Mouse (Mus musculus): ENCODE data around the gene Pik3cd. TPM values are rescaled to one million over a fixed set of nuclear protein-coding genes. Genes with fewer than 3 reads are reported as not detected.

Gene Pik3cd
- polyA plus RNA-seq, 1 experiment from 2014 or later, result 17.1 TPM

Small RNAs within 50 kb of the gene (microRNA-seq; reads per million reads assigned to microRNA genes)
- gene Mir7023, result 0.70 reads per million

Other genes starting within 250 kb of the Pik3cd start
- gene Rbp7, start 247.6 kb downstream of the Pik3cd start, polyA plus RNA-seq (2015; fragmentation: Nextera tagmentation; extraction: Ambion mirVana), result not detected in 2 replicates
- gene Tmem274, start 225.2 kb downstream of the Pik3cd start, polyA plus RNA-seq (2015; fragmentation: Nextera tagmentation; extraction: Ambion mirVana), result 0.69 TPM in 1 of 2 replicates, not detected in the other
- 9.2 and 10.3 TPM in 2 replicates for gene Nmnat1, start 217.4 kb downstream of the Pik3cd start, polyA plus RNA-seq (2015; fragmentation: Nextera tagmentation; extraction: Ambion mirVana)
- 42.4 and 45.1 TPM in 2 replicates for gene Lzic, start 217.3 kb downstream of the Pik3cd start, polyA plus RNA-seq (2015; fragmentation: Nextera tagmentation; extraction: Ambion mirVana)
- gene Ctnnbip1, start 184.3 kb downstream of the Pik3cd start, polyA plus RNA-seq (2015; fragmentation: Nextera tagmentation; extraction: Ambion mirVana), result 85.3 and 85.4 TPM in 2 replicates
- 64.6 and 83.6 TPM in 2 replicates for gene Clstn1, start 116.1 kb downstream of the Pik3cd start, polyA plus RNA-seq (2015; fragmentation: Nextera tagmentation; extraction: Ambion mirVana)
- 36.3 and 41.2 TPM in 2 replicates for gene Tmem201, start 35.5 kb upstream of the Pik3cd start, polyA plus RNA-seq (2015; fragmentation: Nextera tagmentation; extraction: Ambion mirVana)
- 27.6 and 28.3 TPM in 2 replicates for gene Slc25a33, start 71.7 kb upstream of the Pik3cd start, polyA plus RNA-seq (2015; fragmentation: Nextera tagmentation; extraction: Ambion mirVana)